Mouse (Mus musculus): ENCODE data around the gene Exoc5. TPM values are rescaled to one million over a fixed set of nuclear protein-coding genes. Genes with fewer than 3 reads are reported as not detected.
"Not testable (repeated sequence)": the region's sequence is repeated elsewhere in the genome, so short reads cannot be mapped to it uniquely, and the experiment has no call there.

The Exoc5 gene
- 47.0 and 50.8 TPM in 2 replicates for polyA plus RNA-seq (2014; fragmentation: Nextera tagmentation; extraction: Ambion mirVana)

- WGBS, result 0% methylated on average over 51 of the region's 53 CpGs
- DNase-seq (ENCODE audit: low spot score) (peak; percentile 96), ATAC-seq (replicated peaks; ENCODE audit: low FRiP score, low TSS enrichment, low read depth) (peak; percentile 96)
- H3K27me3 ChIP-seq (replicated peaks; ENCODE audit: control insufficient read depth, insufficient read depth, low read length), result no peaks in the 10 kb centered on the region
- H3K9me3 ChIP-seq (ENCODE audit: control insufficient read depth, low read length), result no peaks in the 10 kb centered on the region
- H3K9ac ChIP-seq (ENCODE audit: low read length), result peak within 1 kb of the TSS; percentile 74
- H3K4me2 ChIP-seq (ENCODE audit: low read length), result peak within 1 kb of the TSS; percentile 80
- no peaks in the 10 kb centered on the region for H3K36me3 ChIP-seq (ENCODE audit: control insufficient read depth, insufficient read depth, low read length)
- peak within 1 kb of the TSS; percentile 70 for H3K4me3 ChIP-seq (ENCODE audit: low read depth, low read length)
- peak within 1 kb of the TSS; percentile 95 for H3K27ac ChIP-seq (ENCODE audit: low read depth)
- peaks cover 16% of the 10 kb centered on the region for H3K4me1 ChIP-seq (replicated peaks; ENCODE audit: control insufficient read depth, insufficient read depth, low read length)
Measured at GRCm38 (mm10) chr14:49066274-49066823, at the start of gene Exoc5. TSS of gene Exoc5 (minus strand) at chr14:49066653.

DNA sequence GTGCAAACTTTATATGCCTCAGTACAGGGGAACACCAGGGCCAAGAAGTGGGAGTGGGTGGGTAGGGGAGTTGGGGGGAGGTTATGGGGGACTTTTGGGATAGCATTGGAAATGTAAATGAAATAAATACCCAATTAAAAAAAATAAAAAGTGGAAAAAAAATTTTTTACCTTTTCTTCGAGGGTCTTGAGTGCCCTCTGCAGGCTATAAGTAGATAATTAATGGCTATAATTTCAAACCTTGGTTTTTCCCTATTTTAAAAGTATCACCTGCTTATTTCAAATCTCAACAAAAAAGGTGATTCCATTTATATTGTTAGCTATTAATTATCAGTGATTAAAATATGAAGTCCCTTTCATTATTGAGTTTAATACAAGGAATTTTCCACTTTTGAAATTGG lies 25.3 kb upstream of the Exoc5 start:
- not testable (repeated sequence) for H3K9me3 ChIP-seq (ENCODE audit: control insufficient read depth, low read length)
- 46% methylated on average over 1 of the region's 1 CpGs for WGBS

GRCm38 (mm10) chr14:49091277-49091676 lies 24.8 kb upstream of the Exoc5 start:
- 97% methylated on average over 4 of the region's 4 CpGs for WGBS
- H3K27ac ChIP-seq (ENCODE audit: low read depth), result no peak overlapping the region

More for the DNA sequence above, 25.3 kb upstream of the Exoc5 start:
- not testable (repeated sequence) for ATAC-seq (replicated peaks; ENCODE audit: low FRiP score, low TSS enrichment, low read depth); H3K4me2 ChIP-seq (ENCODE audit: low read length); DNase-seq (ENCODE audit: low spot score); H3K4me3 ChIP-seq (ENCODE audit: low read depth, low read length); H3K27me3 ChIP-seq (replicated peaks; ENCODE audit: control insufficient read depth, insufficient read depth, low read length); H3K36me3 ChIP-seq (ENCODE audit: control insufficient read depth, insufficient read depth, low read length); H3K4me1 ChIP-seq (replicated peaks; ENCODE audit: control insufficient read depth, insufficient read depth, low read length); H3K27ac ChIP-seq (ENCODE audit: low read depth); H3K9ac ChIP-seq (ENCODE audit: low read length)

DNA sequence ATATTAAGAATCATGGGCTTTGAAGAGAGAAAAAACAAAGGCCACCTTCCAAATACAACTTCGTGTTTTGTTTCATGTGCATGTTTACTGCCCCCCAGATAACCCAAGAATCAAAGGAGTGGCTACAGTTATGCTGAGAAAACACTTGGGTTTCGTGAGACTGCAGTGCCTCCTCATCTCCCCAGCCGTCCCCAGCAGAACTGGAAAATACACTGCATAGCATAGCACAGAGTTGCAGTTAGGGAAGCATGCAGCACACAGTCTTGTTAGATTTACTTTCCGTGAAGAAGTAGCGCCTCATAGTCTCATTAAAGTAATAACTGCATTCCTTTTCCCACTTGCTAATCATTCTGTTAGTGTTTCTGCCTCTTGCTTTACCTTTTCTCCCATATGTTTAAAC lies 23.6 kb upstream of the Exoc5 start:
- 53% methylated on average over 5 of the region's 5 CpGs for WGBS
- H3K4me3 ChIP-seq (ENCODE audit: low read depth, low read length), result no peak overlapping the region
- no peak for ATAC-seq (replicated peaks; ENCODE audit: low FRiP score, low TSS enrichment, low read depth)

More at GRCm38 (mm10) chr14:49091277-49091676, 24.8 kb upstream of the Exoc5 start:
- no peak for DNase-seq (ENCODE audit: low spot score)
- H3K4me1 ChIP-seq (replicated peaks; ENCODE audit: control insufficient read depth, insufficient read depth, low read length), result no peaks in the 10 kb centered on the region
- H3K9me3 ChIP-seq (ENCODE audit: control insufficient read depth, low read length), result no peaks in the 10 kb centered on the region
- no peak overlapping the region for H3K4me2 ChIP-seq (ENCODE audit: low read length)
- no peak overlapping the region for H3K4me3 ChIP-seq (ENCODE audit: low read depth, low read length)
- H3K36me3 ChIP-seq (ENCODE audit: control insufficient read depth, insufficient read depth, low read length), result 0 out of 2 replicates have a peak, but pooled peaks cover 7% of the 10 kb centered on the region
- no peak for ATAC-seq (replicated peaks; ENCODE audit: low FRiP score, low TSS enrichment, low read depth)
- H3K27me3 ChIP-seq (replicated peaks; ENCODE audit: control insufficient read depth, insufficient read depth, low read length), result no peaks in the 10 kb centered on the region
- H3K9ac ChIP-seq (ENCODE audit: low read length), result no peak overlapping the region

DNA sequence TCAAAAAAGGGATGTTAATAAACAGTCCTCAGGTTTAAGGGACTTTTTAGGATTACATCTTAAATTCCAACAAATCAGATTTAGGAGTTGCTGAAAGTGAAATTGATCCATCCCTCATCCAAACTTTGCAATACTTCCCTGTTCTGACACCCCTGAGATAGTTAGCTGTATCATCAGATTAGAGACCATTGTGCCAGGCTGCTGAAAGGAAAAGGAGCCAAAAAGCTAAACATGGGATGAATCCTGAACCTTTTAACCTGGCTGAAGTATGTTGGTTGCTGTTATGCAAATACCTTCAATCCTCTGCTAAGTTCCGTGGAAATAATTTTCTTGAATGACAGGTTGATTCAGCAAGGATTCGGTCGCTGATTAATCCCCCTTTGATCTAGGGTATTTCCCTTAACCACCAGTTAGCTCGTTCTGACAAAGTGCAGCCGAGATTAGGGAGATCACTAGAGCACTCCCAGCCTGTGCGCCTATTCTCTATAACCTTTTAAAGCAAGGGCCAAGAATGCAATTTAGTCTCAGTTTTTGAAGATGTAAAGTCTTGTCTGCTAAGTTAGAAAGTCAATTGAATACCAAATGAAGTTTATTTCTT lies 23.1 kb upstream of the Exoc5 start:
- Histone ChIP-seq H3K9ac (ENCODE audit: low read length) (no peak overlapping the region), H3K4me3 (ENCODE audit: low read depth, low read length) (no peak overlapping the region), H3K27me3 (replicated peaks; ENCODE audit: control insufficient read depth, insufficient read depth, low read length) (no peaks in the 10 kb centered on the region), H3K9me3 (ENCODE audit: control insufficient read depth, low read length) (no peaks in the 10 kb centered on the region), H3K27ac (ENCODE audit: low read depth) (no peak overlapping the region), H3K36me3 (ENCODE audit: control insufficient read depth, insufficient read depth, low read length) (peaks cover 12% of the 10 kb centered on the region), H3K4me1 (replicated peaks; ENCODE audit: control insufficient read depth, insufficient read depth, low read length) (no peaks in the 10 kb centered on the region), H3K4me2 (ENCODE audit: low read length) (no peak overlapping the region)
- DNase-seq (ENCODE audit: low spot score), result no peak
- ATAC-seq (replicated peaks; ENCODE audit: low FRiP score, low TSS enrichment, low read depth), result no peak
- 24% methylated on average over 6 of the region's 6 CpGs for WGBS

More for the DNA sequence above, 23.6 kb upstream of the Exoc5 start:
- Histone ChIP-seq H3K27me3 (replicated peaks; ENCODE audit: control insufficient read depth, insufficient read depth, low read length) (no peaks in the 10 kb centered on the region), H3K4me2 (ENCODE audit: low read length) (no peak overlapping the region), H3K4me1 (replicated peaks; ENCODE audit: control insufficient read depth, insufficient read depth, low read length) (no peaks in the 10 kb centered on the region), H3K36me3 (ENCODE audit: control insufficient read depth, insufficient read depth, low read length) (peaks cover 11% of the 10 kb centered on the region), H3K9ac (ENCODE audit: low read length) (no peak overlapping the region), H3K27ac (ENCODE audit: low read depth) (no peak overlapping the region), H3K9me3 (ENCODE audit: control insufficient read depth, low read length) (no peaks in the 10 kb centered on the region)
- DNase-seq (ENCODE audit: low spot score), result no peak

DNA sequence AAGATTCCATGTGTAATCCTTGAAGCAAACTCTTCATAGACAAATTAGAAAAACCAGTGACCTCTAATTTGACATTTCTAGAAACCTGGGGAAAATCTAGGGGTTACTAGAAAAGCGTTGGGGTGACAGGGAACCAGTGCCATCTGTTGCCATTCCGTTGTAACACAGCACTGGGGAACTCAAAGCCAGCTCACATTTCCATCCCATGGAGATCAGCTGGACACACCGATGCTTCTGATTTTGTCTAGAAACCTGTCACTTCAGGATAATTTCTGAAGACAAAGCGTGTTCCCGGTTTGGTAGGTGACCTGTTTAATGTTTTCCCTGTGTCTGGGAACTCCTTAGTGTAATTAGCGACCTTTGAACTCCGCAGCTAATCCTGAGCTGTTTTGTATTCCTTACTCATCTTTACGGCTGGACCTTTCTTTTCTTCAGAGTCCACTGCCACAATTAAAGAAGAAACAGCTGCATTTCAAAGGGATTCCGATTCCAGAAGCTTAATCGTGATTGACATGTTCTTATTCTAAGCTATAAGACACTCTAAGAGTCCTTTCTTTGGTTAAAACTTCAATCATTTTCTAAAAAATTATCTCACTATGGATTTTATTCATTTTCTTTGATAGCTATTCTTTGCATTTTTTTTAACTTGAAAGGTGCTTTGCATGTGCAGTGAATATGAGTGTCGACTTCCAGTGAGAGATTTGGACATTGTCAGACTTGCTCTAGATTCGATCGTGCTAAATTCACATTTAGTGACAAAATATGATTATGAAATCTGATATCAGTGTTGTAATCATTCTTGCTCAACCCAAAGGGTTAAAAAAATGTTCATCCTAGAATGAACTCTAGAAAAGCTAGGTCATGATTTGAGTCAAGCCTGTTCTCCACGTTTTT lies 21.9 kb upstream of the Exoc5 start:
- Histone ChIP-seq H3K27ac (ENCODE audit: low read depth) (no peak overlapping the region), H3K36me3 (ENCODE audit: control insufficient read depth, insufficient read depth, low read length) (peaks cover 21% of the 10 kb centered on the region), H3K4me2 (ENCODE audit: low read length) (no peak overlapping the region), H3K4me3 (ENCODE audit: low read depth, low read length) (no peak overlapping the region), H3K9ac (ENCODE audit: low read length) (no peak overlapping the region), H3K9me3 (ENCODE audit: control insufficient read depth, low read length) (no peaks in the 10 kb centered on the region), H3K4me1 (replicated peaks; ENCODE audit: control insufficient read depth, insufficient read depth, low read length) (no peaks in the 10 kb centered on the region), H3K27me3 (replicated peaks; ENCODE audit: control insufficient read depth, insufficient read depth, low read length) (no peaks in the 10 kb centered on the region)
- no peak for ATAC-seq (replicated peaks; ENCODE audit: low FRiP score, low TSS enrichment, low read depth)
- no peak for DNase-seq (ENCODE audit: low spot score)
- WGBS, result 48% methylated on average over 14 of the region's 14 CpGs

GRCm38 (mm10) chr14:49086522-49086921 lies 20.1 kb upstream of the Exoc5 start:
- H3K27me3 ChIP-seq (replicated peaks; ENCODE audit: control insufficient read depth, insufficient read depth, low read length), result no peaks in the 10 kb centered on the region
- no peak for ATAC-seq (replicated peaks; ENCODE audit: low FRiP score, low TSS enrichment, low read depth)
- no peak for DNase-seq (ENCODE audit: low spot score)
- no peak overlapping the region for H3K4me2 ChIP-seq (ENCODE audit: low read length)
- H3K27ac ChIP-seq (ENCODE audit: low read depth), result no peak overlapping the region
- no peak overlapping the region for H3K9ac ChIP-seq (ENCODE audit: low read length)
- no peaks in the 10 kb centered on the region for H3K4me1 ChIP-seq (replicated peaks; ENCODE audit: control insufficient read depth, insufficient read depth, low read length)
- H3K9me3 ChIP-seq (ENCODE audit: control insufficient read depth, low read length), result no peaks in the 10 kb centered on the region
- peaks cover 25% of the 10 kb centered on the region for H3K36me3 ChIP-seq (ENCODE audit: control insufficient read depth, insufficient read depth, low read length)
- H3K4me3 ChIP-seq (ENCODE audit: low read depth, low read length), result no peak overlapping the region
- 82% methylated on average over 4 of the region's 4 CpGs for WGBS

GRCm38 (mm10) chr14:49078820-49079219 lies 12.4 kb upstream of the Exoc5 start:
- Histone ChIP-seq H3K36me3 (ENCODE audit: control insufficient read depth, insufficient read depth, low read length) (peaks cover 28% of the 10 kb centered on the region), H3K27ac (ENCODE audit: low read depth) (no peak overlapping the region), H3K9me3 (ENCODE audit: control insufficient read depth, low read length) (no peaks in the 10 kb centered on the region), H3K4me3 (ENCODE audit: low read depth, low read length) (no peak overlapping the region), H3K4me2 (ENCODE audit: low read length) (no peak overlapping the region), H3K4me1 (replicated peaks; ENCODE audit: control insufficient read depth, insufficient read depth, low read length) (no peaks in the 10 kb centered on the region), H3K27me3 (replicated peaks; ENCODE audit: control insufficient read depth, insufficient read depth, low read length) (no peaks in the 10 kb centered on the region), H3K9ac (ENCODE audit: low read length) (no peak overlapping the region)
- ATAC-seq (replicated peaks; ENCODE audit: low FRiP score, low TSS enrichment, low read depth) (no peak), DNase-seq (ENCODE audit: low spot score) (no peak)
- 84% methylated on average over 2 of the region's 2 CpGs for WGBS

Data from intestine, embryonic 14.5 days (tissue).